Mouse (Mus musculus): ENCODE measurements around the gene Bcar3. TPM values are rescaled to one million over a fixed set of nuclear protein-coding genes. Genes with fewer than 3 reads are reported as not detected.
A peak's percentile ranks its signal among the peaks of the same experiment; 100 is the strongest.
"Not testable (repeated sequence)": the region's sequence is repeated elsewhere in the genome, so short reads cannot be mapped to it uniquely, and the experiment has no call there.

Gene Bcar3
- 10 to 100 TPM; 14.1 to 23.2 TPM for total RNA-seq (2021)
- long read RNA-seq, experiment 1, transcript Bcar3-201 (12 exons, 3,311 nt), result major isoform, 12 of 27 reads
- long read RNA-seq, experiment 1, partial matches to known transcripts, result 8 of 27 reads
- long read RNA-seq, experiment 1, other reads (novel, unspliced or antisense), result 7 of 27 reads
- long read RNA-seq, experiment 2, transcript Bcar3-201 (12 exons, 3,311 nt), result major isoform, 27 of 41 reads
- long read RNA-seq, experiment 2, partial matches to known transcripts, result 10 of 41 reads
- long read RNA-seq, experiment 2, other reads (novel, unspliced or antisense), result 3 of 41 reads

DNA sequence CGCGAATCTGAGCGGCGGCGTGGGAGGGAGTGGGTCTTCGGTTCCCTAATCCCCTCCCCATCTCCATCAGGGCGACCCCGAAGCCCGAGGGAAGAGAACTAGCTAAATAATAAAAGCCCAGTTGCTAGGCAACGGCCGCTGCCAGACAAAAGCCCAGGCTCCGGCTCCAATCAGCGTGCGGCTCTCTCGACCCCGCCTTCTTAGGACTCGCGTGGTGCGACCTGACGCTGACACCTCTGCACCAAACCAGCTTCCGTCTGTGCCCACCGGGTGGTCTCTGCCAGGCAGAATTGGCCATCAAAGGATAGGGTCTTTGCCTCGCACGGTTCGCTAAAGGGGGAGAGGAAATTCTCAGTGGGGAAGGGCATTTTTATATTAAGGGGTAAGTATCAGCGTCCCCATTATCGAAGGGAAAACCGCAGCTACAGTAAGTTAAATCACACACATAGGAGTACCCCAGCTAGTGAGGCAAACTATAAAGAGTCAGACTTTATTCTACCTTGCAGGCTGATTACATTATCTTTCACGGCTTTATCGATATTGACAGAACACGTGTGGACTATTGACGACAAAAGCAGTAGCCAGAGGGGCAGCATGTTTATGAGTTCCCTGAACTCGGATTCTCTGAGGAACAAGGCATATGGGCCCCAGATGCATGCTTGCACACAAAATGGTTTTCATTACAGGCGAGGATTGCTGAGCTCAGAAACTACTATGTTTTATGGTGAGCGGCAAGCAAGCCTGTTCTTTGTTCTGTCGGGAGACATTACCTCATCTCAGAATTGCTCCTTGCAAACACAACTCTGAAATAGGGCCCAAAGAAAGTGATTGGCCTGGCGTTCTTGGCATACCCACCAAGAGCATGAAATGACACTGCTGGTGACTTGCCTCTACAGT lies at the start of gene Bcar3:
TSS of gene Bcar3 (plus strand) at position 183 of the 897 bp plus-strand sequence.
- peak; percentile 92 for DNase-seq

DNA sequence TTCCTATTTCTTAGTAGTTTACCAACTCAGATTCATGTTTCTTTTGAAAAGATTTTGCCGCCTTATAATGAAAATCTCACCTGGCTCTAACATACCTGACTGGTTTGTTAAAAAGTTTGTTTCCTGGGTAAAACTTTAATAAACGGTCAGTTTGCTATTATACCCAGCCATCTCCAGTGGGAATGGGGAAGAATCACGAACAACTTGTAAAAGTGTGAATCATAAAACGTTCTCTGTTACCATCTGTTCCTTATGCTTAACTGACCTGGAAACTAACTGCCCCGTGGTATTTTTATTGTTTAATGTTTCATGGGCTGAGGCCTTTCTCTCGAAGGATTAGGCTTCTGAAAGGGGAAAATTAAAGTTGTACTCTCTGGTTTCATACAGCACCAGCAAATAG lies 49.2 kb upstream of the Bcar3 start:
- DNase-seq, result no peak

DNA sequence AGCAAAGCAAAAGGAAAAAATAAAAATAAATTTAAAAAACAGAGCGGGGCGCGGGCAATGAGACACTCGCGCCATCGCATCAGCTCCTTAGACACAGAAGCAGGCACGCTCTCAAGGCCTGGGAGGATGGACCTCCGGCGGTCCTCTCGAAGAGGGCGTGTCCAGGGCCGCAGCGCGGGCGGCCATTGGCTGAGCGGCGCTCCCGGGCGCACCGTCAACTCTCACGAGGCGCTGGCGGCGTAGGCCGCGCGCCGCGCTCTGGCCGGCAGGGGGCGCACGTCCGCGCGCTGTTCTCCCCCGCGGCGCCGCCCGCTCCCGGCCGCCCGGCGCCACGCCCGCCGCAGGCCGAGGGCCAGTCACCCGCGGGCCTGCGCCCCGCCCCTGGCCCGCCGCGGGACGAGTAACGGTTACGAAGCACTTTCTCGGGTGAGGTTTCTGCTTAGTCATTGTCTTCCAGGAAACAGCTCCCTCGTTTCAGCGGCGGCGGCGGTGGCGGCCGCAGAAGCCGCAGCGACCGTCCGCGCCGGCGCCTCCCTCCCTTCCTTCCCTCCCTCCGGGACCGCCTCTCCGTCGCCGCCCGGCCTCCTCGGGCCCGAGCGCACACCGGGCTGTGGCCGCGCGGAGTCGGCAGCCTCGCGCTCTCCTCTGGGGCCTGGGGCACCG lies 48.6 kb upstream of the Bcar3 start, which contains the start of gene Gclm:
TSS of gene Gclm (plus strand) at position 343 of the 663 bp plus-strand sequence.
- DNase-seq, result peak; percentile 96

DNA sequence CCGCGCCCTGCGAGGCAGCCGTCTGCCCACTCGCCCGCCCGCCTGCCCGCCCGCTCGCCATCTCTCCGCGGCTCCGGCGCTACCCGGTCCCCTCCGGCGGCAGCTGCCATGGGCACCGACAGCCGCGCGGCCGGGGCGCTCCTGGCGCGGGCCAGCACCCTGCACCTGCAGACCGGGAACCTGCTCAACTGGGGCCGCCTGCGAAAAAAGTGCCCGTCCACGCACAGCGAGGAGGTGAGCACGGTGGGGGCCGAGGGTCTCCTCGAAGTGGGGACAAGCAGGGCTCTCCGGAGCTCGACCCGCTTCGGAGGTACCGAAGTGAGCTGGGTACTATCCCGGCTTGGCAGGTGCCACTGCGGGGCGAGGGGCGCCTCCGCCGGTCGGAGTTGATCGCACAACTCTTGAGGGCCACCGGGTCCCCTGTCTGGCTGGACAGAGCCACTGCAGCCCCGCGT lies 48.0 kb upstream of the Bcar3 start:
- DNase-seq, result peak; percentile 51

DNA sequence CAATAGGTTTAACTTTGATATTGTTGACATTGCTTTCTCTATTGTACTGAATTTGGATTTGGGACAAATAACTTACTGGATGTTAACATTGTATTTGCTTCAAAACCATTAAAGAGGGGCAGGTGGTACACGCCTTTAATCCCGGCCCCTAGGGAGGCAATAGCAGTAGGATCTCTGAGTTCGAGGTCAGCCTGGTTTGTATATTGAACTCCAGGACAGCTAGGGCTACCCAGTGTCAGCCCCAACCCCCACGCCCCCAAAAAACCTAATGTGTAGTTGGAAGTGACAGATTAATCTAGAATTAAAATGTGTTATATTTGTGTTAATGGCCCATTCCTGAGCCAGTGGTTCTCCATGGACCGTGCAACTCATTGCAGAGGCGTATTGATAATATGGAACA lies 47.5 kb upstream of the Bcar3 start:
- DNase-seq, result no peak

DNA sequence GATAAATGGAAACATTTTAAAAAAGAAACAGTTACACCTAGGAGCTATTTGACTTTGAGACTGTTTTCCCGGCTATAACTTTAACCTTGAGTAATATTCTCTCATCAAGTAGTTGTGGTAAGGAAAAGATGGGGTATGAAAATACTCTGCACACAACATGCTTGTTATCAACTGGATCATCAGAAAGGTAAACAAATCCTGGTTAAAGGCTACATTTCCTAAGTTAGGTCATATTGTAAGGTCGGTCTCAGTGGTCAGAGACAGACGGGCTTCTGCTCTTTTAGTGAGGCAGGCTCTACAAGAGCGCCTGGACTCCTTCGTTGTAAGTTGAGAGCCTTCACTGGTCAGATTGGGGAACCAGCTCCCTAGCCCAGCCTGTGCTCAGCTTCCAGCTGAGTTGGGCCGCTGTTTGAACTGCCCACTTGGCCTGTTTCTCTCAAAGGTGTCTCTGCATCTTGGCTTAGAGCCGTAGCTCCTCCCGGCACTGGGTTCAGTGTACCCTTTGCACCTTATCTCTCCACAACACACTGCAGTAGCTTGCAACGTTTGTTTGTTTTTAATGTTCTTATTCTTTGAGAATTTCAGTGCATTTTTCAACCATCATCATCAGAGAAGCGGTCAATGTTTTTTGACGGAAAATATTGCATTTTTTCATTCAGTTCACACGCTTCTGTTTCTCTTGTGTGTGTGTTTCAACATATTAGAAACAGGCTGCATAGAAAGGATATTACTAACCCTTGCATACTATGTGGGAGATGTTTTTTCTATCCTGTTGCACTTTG lies 46.8 kb upstream of the Bcar3 start:
- DNase-seq, result no peak

DNA sequence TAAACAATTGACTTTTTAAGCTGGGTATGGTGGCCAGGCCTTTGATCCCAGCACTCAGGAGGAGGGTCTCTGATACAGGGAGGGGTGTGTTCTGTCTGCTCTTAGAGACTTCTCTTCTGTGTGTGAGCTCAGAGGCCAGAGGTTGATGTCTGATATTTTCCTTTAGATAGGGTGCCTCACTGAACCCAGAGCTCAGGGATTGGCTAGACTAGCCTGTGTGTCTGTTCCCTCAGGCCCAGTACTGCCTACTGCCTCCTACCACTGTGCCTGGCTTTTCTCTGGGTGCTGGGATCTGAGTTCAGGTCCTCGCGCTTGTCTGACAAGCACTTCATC lies 46.2 kb upstream of the Bcar3 start:
- no peak for DNase-seq

DNA sequence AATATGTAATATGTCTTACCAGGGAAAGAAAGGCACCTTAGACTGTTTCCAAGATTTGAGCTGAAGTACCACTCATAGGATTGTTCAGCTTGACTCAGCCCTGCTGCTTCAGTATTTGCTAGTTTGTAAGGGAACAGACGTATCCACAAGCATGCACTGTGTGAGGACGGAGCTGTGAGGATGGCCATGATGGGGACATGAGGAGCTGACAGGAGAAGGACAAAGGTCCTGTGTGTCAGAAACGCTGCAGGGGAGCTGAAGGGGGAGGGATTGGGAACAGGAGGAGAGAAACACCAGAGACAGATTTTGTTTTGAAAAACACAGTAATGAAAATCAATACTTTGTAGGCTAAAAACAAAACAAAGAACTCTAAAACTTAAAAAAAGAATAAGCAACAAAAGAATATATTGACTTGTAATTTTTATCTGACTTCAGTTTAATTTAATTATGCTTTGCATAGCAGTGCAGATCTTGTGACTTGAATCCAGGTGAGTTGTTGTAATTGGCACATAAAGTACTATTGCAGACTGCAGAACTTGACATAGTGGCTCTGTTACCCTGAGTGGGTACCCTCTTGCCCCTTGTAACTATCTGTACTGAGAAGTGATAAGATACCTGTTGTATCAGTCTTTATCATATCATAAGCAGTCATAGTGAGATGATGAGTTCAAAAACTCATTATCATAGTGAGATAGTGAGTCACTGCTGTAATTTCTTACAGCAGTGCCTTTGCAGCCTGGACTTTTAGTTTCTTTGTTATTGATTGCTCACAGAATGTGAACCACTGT lies 41.3 kb upstream of the Bcar3 start:
- no peak for DNase-seq

DNA sequence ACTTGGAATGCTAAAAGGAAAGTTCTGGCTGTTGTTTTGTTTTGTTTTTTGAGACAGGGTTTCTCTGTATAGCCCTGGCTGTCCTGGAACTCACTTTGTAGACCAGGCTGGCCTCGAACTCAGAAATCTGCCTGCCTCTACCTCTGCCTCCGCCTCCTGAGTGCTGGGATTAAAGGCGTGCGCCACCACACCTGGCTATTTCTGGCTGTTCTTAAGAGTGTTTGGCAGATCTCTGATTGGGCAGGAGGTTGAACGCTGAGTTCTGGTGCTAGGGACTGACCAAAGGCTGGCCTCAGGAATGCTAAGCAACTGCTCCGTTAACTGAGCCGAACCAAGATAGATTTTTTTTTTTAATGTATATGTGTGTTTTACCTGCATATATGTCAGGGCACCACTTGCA lies 39.9 kb upstream of the Bcar3 start:
- DNase-seq, result not testable (repeated sequence)

DNA sequence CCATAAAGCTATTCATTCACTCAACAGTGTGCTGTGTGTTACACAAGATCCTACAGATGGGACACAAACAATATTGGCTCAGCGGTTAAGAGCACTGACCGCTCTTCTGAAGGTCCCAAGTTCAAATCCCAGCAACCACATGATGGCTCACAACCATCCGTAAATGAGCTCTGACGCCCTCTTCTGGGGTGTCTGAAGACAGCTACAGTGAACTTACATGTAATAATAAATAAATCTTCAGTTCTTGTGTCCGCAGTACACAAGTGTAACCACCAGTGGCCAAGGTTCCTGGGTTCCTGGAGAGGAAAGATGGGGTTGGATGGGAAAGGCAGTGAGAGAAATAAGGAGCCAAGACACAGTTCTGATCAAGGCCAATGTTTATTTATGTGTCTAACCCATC lies 23.9 kb upstream of the Bcar3 start:
- no peak for DNase-seq

DNA sequence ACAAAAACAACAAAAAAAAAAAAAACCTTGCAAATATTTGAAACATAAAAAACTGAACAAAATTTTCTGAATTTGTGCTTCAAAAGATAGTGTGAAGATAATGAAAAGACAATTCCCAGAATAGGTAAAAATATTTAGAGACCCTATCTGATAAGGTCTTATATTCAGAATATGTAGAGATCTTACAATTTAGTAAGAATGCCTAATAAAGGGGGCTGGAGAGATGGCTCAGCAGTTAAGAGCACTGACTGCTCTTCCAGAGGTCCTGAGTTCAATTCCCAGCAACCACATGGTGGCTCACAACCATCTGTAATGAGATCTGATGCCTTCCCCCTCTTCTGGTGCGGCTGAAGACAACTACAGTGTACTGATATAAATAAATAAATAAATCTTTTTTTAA lies 21.4 kb upstream of the Bcar3 start:
- not testable (repeated sequence) for DNase-seq

DNA sequence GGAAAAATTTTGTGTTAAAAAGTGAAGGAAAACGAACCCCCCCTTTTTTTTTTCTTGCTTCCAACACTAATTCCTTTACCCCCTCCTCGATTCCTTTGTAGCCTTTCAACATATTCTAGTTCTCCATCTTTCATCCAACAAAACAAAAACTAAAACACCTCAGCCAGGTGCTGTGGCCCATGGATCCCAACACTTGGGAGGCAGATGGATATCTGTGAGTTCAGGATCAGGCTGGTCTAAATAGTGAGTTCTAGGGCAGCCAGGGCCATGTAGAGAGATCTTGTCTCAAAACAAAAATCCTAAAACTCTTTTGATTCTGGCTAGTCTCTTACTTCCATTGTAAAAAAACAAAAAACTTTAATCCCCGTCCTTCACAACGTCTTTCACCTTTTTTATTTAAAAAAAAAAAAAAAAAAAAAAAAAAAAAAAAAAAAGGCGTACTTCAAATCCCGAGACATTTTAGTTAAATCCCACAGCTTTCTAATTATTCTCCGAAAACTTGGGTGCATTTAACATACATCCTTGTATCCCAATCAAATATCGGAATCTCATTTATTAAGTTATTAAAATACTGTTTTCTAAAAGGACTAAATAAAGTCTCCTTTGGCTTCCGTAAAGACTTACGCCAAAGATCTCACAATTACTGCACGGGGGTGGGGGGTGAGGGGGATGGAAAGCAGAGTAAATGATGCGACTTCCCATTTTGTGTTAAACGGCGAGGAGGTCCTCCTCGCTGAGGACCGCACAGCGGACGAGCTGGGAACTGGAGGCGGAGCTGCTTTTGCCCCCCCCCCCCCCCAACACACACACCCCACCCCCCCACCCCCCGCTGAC lies 20.3 kb upstream of the Bcar3 start:
- no peak for DNase-seq

DNA sequence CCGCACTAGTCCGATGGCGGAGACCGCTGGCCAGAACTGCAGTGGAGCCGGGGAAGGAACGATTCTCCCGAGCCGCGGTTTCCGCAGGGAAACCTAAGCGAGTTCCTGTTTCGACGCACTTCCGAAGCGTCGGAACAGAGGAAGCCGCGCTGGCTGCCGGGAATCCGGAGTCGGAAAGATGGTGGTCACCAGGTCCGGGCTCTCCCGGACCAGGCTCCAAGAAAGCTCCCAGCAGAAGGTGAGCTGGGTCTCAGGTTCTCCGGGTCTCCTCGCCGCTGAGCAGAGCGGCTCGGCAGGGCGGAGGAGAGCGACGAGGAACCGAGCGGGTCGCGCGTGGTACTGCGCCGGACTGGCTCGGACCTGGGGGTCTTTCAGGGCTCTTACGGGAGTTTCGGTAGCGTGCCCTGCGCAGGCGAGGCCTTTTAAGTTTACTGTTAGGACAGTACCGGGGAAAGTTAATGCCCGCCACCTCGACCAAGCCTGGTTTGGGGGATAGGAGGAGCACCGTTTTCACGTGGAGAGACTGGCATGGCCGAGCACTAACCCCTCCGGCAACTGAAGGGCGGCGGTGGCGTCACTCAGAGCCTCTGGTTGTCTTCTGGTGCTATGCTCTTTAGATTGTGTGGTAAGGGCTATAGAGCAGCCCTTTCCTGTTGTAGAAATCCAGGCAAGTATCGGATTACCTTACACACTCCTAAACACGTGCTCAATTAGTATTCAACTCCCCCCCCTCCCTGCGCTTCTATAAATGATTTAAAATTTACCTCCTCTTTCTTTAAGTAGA lies 19.5 kb upstream of the Bcar3 start, which contains the start of gene Dnttip2:
TSS of gene Dnttip2 (plus strand) at position 148 of the 784 bp plus-strand sequence.
- peak; percentile 89 for DNase-seq

DNA sequence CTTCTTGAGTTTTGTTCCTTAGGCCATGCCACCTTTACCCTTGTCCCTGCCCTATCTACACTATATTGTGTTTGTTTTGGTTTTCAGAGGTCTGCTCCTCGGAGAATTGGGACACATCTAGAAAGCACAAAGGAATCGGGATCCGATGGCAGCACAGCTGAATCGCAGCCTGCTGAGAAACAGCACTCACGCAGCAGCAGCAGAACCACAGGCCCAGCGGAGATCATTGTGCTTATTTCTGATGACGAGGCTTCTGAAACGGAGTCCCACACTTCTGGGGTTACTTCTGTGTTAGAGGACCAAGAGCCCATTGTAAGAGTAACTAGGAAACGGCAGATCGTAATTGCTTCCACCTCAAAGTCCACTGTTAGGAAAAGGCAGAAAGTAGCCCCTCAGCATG lies 18.8 kb upstream of the Bcar3 start:
- no peak for DNase-seq

DNA sequence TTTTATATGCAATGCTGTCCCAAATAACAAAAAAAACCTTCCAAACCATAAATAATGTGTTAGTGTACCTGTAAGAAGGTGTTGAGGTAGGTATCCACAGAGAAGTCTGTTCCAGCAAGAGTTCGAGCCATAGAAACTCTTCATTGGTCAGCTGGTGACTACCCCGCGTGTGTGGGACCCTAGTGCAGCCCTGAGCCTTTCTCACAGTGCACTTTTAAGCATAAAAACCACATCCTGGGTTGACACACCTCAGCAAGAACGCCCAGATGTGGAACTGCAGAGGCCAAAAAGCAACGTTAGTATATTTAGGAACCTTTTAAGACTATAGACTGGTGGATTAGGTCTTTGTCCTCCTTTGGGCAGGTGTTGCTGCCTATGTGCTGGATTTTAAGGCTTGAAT lies 6.7 kb upstream of the Bcar3 start:
- no peak for DNase-seq

DNA sequence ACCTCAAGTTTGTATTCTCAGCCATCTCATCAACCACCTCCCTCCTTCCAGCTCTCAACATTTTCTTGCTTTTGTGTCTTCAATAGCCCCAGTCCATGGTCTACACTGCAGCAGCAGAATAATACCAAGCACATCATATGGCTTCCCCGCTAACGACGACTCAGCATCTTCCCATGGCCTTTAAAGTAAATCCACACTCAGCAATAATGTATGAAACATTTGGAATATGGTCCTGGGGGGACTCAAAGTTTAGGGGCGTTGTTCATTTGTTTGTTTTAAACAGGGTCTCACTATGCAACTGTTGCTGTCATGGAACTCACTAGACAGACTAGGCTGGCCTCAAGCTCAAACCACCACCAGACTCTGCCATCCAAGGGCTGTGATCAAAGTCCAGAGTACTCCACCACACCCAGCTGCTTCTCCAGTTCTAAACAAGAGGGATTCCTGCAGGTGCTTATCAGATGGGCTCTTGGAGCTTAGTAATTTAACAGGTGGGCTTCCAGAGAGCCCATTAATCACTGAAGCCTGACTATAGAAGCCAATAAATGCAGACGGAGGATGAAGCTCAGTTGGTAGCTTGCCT lies 5.2 kb upstream of the Bcar3 start:
- DNase-seq, result no peak

DNA sequence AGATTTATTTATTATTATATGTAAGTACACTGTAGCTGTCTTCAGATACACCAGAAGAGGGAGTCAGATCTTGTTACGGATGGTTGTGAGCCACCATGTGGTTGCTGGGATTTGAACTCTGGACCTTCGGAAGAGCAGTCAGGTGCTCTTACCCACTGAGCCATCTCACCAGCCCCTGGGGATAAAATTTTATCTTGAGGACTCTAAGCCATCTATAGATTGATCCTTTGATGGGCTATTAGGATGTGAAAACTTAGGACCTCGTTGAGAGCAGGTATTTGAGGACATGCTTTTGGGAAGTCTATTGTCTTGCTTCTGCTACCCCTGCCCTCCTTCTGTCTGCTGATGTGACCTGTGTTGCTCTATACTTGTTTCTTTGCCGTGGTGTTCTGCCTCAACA lies 4.6 kb upstream of the Bcar3 start:
- DNase-seq, result not testable (repeated sequence)

DNA sequence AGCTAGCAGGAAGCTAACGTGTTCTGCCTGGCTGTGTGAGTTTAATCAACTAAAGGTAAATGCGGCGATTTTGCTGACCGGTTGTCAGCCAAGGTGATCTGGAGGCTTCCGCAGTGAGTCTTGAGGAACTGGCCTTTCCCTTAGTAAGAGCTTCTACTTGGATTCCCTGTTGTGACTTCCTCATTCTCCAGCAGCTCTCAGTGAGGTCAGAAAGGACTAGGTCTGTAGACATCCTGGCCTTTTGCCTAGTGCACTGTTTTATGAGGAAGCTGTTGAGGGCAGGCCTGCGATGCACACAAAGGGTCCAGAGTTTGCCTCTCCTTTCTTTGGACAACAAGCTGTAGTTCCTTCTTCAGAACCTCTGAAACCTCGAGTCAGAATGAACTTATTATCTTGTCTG lies 3.2 kb upstream of the Bcar3 start:
- no peak for DNase-seq

DNA sequence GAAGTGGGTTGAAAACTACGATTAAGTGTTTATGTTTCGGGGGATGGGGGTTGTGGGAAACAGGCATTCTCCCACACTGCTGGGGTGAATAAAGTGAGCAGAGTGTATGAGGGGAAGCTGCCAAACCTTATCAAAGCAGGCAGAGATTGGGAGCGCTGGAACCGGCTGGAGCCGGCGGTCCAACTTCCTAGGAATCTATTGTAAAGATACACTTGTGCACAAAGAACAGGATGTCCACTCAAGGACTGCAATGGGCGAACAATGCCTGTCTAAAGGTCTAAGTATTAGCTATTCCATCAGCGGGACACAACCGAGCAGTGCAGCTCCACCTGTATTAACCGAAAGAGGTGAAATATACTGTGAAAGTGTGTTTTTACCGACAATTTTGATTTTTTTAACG lies 2.1 kb upstream of the Bcar3 start:
- DNase-seq, result no peak
